Mouse (Mus musculus) liver, postnatal 0 days (tissue): ENCODE results near the gene Hbq1a.
A peak's percentile ranks its signal among the peaks of the same experiment; 100 is the strongest.

ENCODE experiments used
- CTCF ChIP-seq: sonication (generic); IDR thresholded peaks from 2 replicates; pipeline ENCODE4 v1.5.1; 2016; ENCODE audit warnings: antibody characterized with exemption, low read depth
- EP300 ChIP-seq: IDR thresholded peaks from 2 replicates; pipeline ENCODE4 v1.6.1; 2016; ENCODE audit warnings: antibody characterized with exemption, low read depth, mild to moderate bottlenecking

DNA sequence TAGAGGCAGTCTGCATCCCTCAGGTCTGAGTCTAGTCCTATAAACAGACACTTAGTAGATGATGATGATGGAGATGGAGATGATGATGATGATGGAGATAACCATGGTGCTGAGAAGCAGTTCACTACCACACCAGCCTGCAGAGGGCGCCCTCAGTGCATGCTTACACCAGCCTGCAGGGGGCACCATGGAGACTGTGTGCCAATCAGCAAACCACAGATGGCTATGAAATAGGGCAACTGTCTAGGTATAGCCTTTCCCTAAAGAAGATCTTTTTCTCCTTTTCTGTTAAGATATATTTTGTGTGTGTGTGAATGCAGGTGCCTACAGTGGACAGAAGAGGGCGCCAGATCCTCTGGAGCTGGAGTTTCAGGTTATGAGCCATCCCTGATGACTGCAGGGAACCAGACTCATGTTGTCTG lies 42.9 kb downstream of the Hbq1a start:
- TF ChIP-seq CTCF (peak; percentile 90), EP300 (no peak)
